Mouse (Mus musculus): ENCODE data around the gene Cnnm3.

The Cnnm3 gene

DNA sequence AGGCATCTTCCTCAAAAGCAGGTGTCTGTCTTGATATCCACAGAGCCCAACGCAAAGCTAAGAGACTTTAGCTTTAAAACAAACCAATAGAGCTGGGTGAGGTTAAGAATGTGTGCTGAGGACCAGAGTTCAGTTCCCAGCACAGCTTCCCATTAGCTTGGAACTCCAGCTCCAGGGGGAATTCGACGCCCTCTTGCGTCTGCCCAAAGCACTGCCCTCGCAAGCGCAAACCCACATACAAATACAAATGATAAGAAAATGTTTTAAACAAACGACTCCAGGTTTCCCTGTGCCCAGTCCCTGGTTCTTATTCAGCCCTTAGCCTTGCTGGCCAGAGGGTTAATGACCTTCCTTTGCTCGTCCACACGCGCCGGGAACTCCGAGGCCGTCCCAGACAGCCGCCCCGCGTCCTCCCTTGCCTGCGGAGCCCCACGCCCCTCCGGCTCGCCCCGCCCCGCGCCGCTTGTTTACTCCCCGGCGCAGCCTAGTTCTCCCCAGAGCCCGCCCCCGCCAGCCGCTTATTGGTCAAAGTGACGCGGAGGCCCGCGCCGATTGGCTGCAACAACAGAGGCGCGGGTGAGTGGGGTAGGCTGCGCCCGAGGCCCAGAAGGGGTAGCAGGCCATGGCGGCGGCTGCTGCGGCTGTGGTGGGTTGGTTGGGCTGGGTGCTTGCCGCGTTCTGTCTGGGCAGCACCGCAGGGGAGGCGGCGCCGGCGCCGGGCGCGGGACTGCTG lies at the start of gene Cnnm3:
Gene Cnnm3 (plus strand): TSS at position 579 of the 733 bp plus-strand sequence.
- DNase-seq (ENCODE audit: low read depth): peak; percentile 97

DNA sequence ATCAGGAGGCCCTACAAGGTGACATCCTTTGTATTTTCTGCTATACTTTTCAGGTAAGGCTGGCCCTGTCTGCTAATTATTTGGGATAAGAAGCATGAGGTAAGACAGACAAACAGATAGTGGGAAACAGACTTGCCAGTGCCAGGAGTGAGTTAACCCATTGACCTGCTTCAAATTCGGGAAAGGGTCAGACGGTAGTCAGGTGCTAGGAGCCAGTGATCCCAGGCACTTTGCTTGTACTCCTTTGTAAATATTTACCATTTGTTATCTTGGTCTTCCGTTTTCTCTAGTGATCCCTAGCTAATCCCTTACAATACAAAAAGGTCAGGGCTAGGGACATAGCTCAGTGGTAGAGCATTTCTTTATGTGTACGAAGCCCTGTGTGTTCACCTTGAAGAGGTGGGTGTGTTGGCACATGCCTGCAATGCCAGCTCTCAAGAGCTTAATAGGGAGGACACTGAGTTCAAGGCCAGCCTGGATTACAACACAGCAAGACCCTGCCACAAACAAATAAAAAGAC lies 46.0 kb upstream of the Cnnm3 start:
- no peak for DNase-seq (ENCODE audit: low read depth)

- DNase-seq (ENCODE audit: low read depth): no peak
Observed at GRCm38 (mm10) chr1:36467446-36467845, 44.2 kb upstream of the Cnnm3 start.

GRCm38 (mm10) chr1:36469811-36470444 lies 41.7 kb upstream of the Cnnm3 start:
- DNase-seq (ENCODE audit: low read depth): no peak

- DNase-seq (ENCODE audit: low read depth): peak; percentile 69
Observed at GRCm38 (mm10) chr1:36471181-36472105, 40.2 kb upstream of the Cnnm3 start, which contains the start of gene Cnnm4. Gene Cnnm4, plus strand, starts transcription at chr1:36471620.

DNA sequence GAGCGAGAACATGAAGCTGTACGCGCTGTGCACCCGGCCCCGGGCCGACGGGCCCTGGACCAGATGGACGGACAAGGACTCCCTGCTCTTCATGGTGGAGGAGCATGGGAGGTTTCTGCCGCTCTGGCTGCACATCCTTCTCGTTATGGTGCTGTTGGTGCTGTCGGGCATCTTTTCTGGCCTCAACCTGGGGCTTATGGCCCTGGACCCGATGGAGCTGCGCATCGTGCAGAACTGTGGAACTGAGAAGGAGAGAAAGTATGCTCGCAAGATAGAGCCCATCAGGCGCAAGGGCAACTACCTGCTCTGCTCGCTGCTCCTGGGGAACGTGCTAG lies 39.6 kb upstream of the Cnnm3 start:
- no peak for DNase-seq (ENCODE audit: low read depth)

DNA sequence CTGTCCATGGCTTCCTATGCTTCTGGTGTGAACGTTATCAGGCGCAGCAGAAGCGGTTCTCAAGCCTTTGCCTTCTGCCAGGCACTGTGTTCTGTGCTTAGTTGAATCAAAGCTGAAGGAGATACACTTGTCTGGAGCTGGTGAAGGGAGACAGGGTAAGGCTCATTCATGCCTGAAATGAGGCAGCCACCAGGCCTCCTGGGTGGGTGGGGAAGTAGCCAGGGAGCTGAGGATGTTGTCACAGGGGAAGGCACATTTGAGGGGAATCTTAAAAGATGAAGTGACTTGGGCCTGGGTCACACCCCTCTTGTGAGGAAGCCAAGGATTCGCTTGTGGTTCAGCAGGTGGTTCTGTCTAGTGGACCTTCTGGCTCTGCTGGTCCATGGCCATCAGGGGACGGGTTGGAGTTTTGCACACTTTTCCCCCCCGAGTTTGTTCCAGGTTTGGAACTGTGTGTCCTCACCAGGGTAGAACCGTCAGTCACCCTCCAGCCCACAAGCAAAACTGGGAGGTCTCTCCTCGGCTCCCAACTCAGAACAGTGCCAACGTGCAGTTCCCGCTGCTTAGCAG lies 38.4 kb upstream of the Cnnm3 start:
- no peak for DNase-seq (ENCODE audit: low read depth)

DNA sequence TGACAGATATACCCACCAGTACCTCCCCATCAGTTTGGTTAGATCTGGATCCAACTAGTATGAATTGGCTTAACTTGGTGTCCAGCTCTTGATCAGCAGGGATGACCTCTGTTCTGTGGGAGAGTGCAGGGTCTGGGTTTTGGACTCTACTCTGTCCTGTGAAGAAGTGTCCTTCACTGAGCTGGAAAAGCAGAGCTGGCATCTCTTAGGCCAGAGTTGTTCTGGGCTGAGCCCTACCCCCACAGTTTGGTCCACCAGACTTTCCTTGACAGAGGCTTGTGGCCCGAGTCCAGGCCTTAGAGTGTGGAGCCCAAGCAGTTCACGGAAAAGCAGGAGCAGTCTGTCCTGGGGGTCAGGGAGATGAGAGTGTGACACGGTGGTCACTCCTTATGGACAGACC lies 37.0 kb upstream of the Cnnm3 start:
- DNase-seq (ENCODE audit: low read depth): no peak

DNA sequence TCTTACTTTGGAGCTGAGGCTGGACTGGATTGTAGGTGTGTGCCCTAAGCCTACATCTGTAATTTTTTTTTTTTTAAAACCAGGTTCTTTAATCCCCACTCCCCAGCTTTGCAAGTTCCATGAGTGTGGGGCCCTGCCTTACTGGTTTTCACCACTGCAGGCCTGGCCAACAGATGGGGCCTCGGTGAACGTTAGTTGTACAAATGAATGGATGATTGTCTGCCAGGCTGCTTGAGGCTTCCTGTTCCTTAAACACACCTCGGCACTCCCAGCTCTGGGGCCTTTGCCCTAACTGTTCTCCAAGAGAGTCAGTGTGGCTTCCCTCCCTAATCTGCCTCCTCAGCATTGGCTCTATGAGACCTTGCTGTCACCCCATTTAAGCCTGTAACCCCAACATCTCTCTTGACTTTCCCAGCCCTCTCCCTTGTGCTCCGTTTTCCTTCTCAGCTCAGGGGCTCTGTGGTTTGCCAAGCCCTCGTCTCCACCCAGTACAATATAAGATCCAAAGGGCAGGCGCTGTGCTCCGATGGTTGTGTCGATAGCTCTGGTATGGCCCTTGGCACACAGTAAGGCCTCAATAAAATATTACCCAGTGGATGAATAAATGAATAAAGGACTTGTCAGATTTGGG lies 36.1 kb upstream of the Cnnm3 start:
- no peak for DNase-seq (ENCODE audit: low read depth)

GRCm38 (mm10) chr1:36476426-36476825 lies 35.2 kb upstream of the Cnnm3 start:
- no peak for DNase-seq (ENCODE audit: low read depth)

DNA sequence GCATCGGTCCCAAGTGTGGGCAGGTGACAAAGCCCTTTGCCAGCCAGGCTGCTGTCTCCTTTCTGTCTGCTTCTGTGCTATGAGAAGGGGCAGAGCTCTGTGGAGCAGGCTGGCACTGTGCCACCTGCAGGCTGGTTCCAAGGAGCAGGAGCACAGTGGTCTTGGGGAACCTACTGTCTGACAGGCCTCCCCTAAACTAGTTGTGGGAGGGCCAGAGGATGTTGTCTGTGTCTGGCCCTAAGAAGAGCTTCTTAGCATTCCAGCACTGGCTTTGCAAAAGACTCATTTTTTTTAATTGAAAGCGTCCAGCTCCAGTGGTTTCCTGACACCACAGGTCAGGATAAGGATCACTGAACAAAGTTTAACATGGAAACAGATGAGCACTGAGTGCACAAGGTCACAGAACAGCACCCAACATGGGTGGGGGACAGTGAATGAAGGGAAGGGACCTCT lies 33.3 kb upstream of the Cnnm3 start:
- no peak for DNase-seq (ENCODE audit: low read depth)

GRCm38 (mm10) chr1:36479903-36480899 lies 31.5 kb upstream of the Cnnm3 start:
- DNase-seq (ENCODE audit: low read depth): no peak

DNA sequence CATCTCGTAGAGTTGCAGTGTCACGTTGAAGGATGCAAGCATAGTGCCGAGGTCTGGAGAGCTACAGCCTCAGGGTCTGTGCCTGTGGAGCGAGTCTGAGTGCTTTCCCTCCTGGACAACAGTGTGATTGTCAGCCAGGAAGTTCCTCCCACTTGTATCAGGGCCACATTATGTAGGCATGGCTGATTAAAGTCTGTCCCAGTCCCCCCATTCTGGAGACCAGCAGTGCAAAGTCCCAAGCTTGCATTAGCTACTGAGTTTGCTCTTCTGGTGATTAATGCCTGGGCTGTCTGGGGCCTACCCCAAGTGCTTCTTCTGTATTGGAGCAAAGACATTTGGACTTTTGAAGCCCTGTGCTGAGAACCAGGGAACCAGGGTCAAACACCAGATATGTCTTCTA lies 27.8 kb upstream of the Cnnm3 start:
- DNase-seq (ENCODE audit: low read depth): no peak

GRCm38 (mm10) chr1:36485080-36485479 lies 26.6 kb upstream of the Cnnm3 start:
- DNase-seq (ENCODE audit: low read depth): no peak

DNA sequence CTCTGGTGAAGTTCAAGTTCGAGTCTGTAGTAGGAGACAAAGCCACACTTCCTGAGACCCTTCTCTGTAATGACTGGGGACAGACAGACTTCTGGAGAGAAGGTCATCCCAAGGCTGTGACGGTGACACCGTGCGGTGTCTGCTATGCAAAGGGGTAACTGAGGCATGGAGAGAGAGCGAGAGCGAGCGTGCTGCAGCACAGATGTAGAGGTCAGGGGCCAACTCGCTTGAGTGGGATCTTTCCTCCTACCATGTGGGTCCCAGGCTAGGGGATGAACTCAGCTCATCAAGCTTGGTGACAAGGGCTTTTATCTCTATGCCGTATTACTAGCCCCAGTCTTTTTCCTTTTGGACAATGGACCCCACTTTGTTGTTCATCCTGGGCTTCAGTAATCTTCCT lies 24.6 kb upstream of the Cnnm3 start:
- DNase-seq (ENCODE audit: low read depth): no peak

- DNase-seq (ENCODE audit: low read depth): no peak
Observed at GRCm38 (mm10) chr1:36489661-36490060, 22.0 kb upstream of the Cnnm3 start.

- no peak for DNase-seq (ENCODE audit: low read depth)
Observed at GRCm38 (mm10) chr1:36492416-36493139, 19.1 kb upstream of the Cnnm3 start.

DNA sequence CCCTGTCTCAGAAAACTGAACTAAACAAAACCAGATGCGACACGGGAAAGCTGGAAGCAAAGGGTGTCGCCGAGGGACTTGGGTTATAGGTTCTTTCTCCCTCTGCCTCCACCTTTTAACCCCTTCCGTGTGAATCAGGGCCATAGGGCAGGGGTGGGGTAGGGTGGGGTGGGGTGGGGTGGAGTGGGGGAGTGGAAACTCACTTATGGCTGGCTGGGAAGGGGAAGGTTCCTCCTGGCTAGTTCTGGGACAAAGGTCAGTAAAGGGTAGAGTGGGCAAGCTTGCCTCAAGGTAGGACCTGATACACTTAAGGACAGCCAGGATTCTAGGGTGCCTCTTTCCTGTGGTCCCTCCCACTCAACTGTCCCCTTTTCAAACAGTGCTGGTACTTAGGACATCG lies 18.4 kb upstream of the Cnnm3 start:
- no peak for DNase-seq (ENCODE audit: low read depth)

DNA sequence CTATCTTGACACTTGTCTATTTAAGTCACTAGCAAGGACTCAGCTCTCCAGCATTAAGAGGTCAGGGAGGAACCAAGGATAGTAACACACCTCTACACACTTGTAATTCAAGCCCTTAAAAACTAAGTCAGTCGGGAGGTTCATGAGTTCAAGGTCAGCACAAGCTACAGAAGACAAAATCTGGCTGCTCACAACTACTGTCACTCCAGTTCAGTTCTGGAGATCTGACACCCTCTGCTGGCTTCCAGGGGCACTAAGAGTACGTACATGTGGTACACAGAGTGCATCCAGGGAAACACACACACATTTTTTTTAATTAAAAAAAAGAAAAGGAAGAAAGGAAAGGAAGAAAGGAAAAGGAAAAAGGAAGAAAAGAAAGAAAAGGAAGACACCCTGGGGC lies 14.9 kb upstream of the Cnnm3 start:
- no peak for DNase-seq (ENCODE audit: low read depth)

DNA sequence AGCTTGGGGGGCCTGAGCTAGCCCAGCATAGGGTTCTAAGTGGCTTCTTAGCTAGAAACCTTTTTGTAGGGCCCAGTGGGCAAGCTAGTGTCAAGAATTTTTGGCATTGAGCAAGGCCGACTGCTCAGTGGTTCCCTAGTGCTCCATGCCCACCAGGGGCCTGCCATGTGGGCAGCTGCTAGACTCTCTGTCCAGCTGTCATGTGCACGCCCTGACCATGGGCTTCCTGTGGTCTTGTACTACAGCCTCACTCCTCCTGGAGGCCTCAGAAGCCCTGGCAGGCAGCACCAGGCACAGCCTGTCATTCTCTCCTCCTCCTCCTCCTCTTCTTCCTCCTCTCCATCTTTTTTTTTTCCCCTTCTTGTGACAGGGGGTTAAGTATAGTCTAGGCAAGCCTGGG lies 14.4 kb upstream of the Cnnm3 start:
- no peak for DNase-seq (ENCODE audit: low read depth)
